Mouse (Mus musculus) kidney, postnatal 14 days (tissue): ENCODE data around the gene Aak1.

Experiments
- DNase-seq: peaks from one replicate; pipeline ENCODE4 v3.0.0; 2022; ENCODE audit warnings: mixed read lengths

Gene Aak1

GRCm38 (mm10) chr6:86848915-86849644 is at the start of gene Aak1:
Gene Aak1, plus strand, starts transcription at chr6:86849517.
- DNase-seq = peak; percentile 95

GRCm38 (mm10) chr6:86800467-86800866 is 48.9 kb upstream of the Aak1 start:
- DNase-seq = no peak

- DNase-seq = no peak
Observed at GRCm38 (mm10) chr6:86801431-86801830, 47.9 kb upstream of the Aak1 start.

- no peak for DNase-seq
Observed at GRCm38 (mm10) chr6:86804646-86805045, 44.7 kb upstream of the Aak1 start.

- peak; percentile 77 for DNase-seq
Observed at GRCm38 (mm10) chr6:86806455-86807086, 42.7 kb upstream of the Aak1 start.

GRCm38 (mm10) chr6:86812919-86813318 is 36.4 kb upstream of the Aak1 start:
- no peak for DNase-seq

- DNase-seq = peak; percentile 68
Observed at GRCm38 (mm10) chr6:86813341-86813740, 36.0 kb upstream of the Aak1 start.

GRCm38 (mm10) chr6:86814926-86815325 is 34.4 kb upstream of the Aak1 start:
- no peak for DNase-seq

GRCm38 (mm10) chr6:86815436-86815835 is 33.9 kb upstream of the Aak1 start:
- DNase-seq = no peak

GRCm38 (mm10) chr6:86816586-86816985 is 32.7 kb upstream of the Aak1 start:
- peak; percentile 45 for DNase-seq

- DNase-seq = no peak
Observed at GRCm38 (mm10) chr6:86818914-86819313, 30.4 kb upstream of the Aak1 start.

- no peak for DNase-seq
Observed at GRCm38 (mm10) chr6:86819926-86820325, 29.4 kb upstream of the Aak1 start.

GRCm38 (mm10) chr6:86820690-86821089 is 28.6 kb upstream of the Aak1 start:
- no peak for DNase-seq

- DNase-seq = peak; percentile 52
Observed at GRCm38 (mm10) chr6:86822285-86823050, 26.8 kb upstream of the Aak1 start.

- no peak for DNase-seq
Observed at GRCm38 (mm10) chr6:86823051-86823431, 26.3 kb upstream of the Aak1 start.

- DNase-seq = peak; percentile 60
Observed at GRCm38 (mm10) chr6:86823824-86824223, 25.5 kb upstream of the Aak1 start.

GRCm38 (mm10) chr6:86824401-86824800 is 24.9 kb upstream of the Aak1 start:
- DNase-seq = no peak

GRCm38 (mm10) chr6:86827432-86827831 is 21.9 kb upstream of the Aak1 start:
- no peak for DNase-seq

GRCm38 (mm10) chr6:86829768-86830167 is 19.5 kb upstream of the Aak1 start:
- no peak for DNase-seq

GRCm38 (mm10) chr6:86830738-86831500 is 18.4 kb upstream of the Aak1 start:
- peak; percentile 59 for DNase-seq

GRCm38 (mm10) chr6:86832802-86833502 is 16.4 kb upstream of the Aak1 start:
- DNase-seq = peak; percentile 72

- no peak for DNase-seq
Observed at GRCm38 (mm10) chr6:86839089-86839488, 10.2 kb upstream of the Aak1 start.
